Mouse (Mus musculus) CD4-positive, CD25-positive, alpha-beta regulatory T cell, adult 2 months (primary cell): ENCODE measurements around the gene Cdc34.

Experiments
- DNase-seq: peaks from one replicate; pipeline ENCODE4 v3.0.0-alpha.2; 2012; ENCODE audit warnings: low read depth, low spot score

The Cdc34 gene

DNA sequence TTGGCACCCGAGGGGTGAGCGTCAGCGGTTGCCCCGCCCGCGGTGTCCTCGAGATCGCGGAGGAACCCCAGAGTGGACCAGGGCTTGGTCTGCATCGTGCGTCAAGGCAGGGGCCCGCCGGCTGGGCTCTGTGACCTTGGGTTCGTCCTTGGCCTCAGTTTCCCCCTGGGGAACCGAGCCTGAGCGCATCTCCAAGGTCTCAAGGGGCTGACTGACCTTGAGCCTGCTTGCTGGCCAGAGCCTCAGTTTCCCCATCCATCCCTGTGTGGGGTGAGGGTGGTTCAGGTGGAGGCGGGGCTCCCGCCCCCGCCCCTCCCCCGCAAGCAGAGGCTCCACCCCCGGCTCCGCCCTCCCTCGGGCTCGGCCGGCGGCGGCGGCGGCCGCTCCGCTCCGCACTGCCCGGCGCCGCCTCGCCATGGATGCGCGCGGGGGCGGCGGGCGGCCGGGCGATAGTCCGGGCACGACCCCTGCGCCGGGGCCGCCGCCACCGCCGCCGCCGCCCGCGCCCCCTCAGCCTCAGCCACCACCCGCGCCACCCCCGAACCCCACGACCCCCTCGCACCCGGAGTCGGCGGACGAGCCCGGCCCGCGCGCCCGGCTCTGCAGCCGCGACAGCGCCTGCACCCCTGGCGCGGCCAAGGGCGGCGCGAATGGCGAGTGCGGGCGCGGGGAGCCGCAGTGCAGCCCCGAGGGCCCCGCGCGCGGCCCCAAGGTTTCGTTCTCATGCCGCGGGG is 34.4 kb downstream of the Cdc34 start, which contains the start of gene Hcn2:
Gene Hcn2 (plus strand): TSS at position 381 of the 734 bp plus-strand sequence.
- DNase-seq = no peak

DNA sequence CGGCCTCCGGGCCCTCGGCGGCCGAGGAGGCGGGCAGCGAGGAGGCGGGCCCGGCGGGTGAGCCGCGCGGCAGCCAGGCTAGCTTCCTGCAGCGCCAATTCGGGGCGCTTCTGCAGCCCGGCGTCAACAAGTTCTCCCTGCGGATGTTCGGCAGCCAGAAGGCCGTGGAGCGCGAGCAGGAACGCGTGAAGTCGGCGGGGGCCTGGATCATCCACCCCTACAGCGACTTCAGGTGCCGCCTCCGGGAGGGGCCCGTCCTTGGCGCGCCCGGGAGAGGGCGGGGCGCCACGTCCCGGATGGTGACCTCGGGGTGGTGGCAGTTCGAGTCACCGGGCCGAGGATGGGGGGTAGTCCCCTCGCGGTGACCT is 35.0 kb downstream of the Cdc34 start:
- peak; percentile 41 for DNase-seq

DNA sequence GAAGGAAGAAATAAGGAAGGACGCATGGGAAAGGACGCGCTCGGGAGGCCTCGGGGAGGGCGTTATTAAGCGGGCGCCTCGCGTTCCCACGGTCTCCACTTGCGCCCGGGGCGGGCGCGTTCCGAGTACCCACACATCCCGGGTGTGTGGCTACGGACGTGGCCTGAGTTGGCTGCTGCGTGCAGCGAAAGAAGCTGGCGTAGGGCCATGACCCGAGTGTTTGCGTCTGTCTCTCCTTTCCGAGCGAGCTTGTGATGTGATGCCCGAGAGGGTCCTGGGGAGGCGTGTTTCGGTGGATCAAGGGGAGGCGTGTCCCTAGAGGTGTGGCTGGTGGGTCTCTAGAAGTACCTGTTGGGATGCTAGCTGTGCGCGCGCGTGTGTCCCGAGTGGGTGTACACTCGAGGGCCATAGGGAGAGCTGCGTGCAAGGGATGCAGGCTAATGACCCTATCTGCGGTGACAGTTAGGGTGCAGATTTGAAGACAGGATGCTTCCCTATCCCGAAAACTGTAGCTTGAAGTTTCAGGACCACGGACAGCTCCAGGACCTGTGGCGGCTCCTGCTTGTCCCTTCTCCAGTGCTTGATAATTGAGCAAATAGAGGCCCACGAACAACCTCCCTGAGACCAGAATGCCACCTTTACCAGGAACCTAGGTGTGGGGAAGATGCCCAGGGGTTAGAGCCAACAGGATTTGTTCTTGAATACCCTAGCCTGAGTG is 35.8 kb downstream of the Cdc34 start:
- peak; percentile 75 for DNase-seq

- no peak for DNase-seq
Measured at GRCm38 (mm10) chr10:79721089-79721488, 39.1 kb downstream of the Cdc34 start.

DNA sequence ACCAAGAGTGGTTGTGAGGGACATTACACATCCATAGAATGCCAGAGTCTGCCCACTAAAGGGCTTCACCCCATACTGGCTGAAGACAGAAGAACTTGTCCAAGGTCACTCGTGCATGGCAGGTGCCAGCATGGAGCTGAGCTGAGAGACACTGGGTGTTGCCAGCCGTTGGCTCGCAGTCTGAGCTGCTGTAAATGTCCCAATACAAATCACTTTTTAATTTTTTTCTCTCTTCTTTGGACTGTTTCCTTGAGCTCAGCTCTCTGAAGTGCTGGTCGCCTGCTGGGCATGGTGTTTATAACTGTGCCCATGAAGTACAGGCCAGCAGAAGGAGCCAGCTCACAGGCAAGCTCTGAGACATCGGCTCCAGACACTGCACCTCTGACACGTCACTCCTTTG is 41.1 kb downstream of the Cdc34 start:
- no peak for DNase-seq

DNA sequence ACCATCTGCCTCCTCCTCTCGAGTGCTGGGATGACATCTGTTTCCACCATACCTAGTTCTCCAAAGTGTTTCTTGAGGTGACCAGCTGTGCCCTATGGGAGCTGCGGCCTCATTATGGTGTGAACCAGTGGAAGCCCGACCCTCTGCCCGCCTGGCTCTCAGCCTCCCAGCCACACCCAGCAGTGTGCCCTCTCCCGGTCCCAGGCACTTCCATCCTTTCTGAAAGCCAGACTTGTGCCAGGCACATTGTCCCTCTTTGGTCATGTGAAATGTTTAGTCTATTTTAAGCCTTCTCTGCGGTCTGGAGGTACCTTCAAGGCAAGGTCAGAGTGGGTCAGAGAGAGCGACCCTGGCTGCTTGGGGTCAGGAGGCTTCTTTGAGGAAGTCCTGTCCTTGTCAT is 41.7 kb downstream of the Cdc34 start:
- DNase-seq = no peak

- DNase-seq = peak; percentile 72
Measured at GRCm38 (mm10) chr10:79726090-79726489, 44.1 kb downstream of the Cdc34 start.

- DNase-seq = no peak
Measured at GRCm38 (mm10) chr10:79728323-79729249, 46.6 kb downstream of the Cdc34 start.

DNA sequence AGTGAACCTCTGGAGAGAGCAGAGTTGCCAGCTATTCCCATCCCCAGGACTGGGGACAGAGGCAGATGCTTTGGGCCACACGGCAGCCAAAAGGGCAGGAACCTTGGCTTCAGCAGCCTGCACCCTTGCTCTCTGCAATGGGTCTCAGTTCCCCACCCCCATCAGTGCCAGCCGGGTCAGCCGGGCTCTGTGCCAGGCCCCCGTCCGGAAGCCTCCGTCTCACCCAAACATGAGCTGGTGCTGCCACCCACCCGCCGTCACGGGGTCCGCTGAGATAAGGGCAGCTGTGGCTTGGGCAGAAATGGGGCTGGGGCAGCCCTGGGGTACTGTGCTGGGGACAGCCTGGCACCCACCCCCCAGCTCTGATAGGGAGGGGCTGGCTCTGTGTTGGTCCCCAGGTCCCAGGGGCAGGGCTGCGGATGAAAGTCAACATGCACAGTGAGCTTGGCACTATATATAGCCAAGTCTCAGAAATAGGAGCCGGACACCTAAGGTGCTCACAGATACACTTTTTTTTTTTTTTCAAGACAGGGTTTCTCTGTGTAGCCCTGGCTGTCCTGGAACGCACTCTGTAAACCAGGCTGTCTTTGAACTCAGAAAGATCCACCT is 47.5 kb downstream of the Cdc34 start:
- no peak for DNase-seq

DNA sequence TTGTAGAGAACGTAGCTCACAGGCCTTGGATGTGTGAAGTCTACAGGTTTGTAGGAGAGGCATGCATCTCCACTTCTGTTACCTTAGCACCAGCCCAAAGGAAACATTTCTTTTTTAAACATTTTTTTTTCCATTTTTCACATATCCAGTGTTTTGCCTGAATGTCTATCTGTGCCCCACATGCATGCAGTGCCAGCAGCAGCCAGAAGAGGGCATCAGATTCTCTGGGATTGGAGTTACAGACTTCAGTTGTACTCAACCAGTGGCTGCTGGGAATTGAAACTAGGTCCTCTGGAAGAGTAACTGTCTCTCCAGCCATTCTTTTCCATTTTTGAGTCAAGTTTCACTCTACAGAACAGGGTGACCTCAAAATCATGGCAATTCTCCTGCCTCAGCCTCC is 50.5 kb downstream of the Cdc34 start:
- peak; percentile 58 for DNase-seq

- DNase-seq = no peak
Measured at GRCm38 (mm10) chr10:79733847-79734246, 51.9 kb downstream of the Cdc34 start.

GRCm38 (mm10) chr10:79735361-79735760 is 53.4 kb downstream of the Cdc34 start:
- no peak for DNase-seq

GRCm38 (mm10) chr10:79736706-79737105 is 54.7 kb downstream of the Cdc34 start:
- DNase-seq = no peak
